Mouse (Mus musculus) embryonic fibroblast, embryonic 13.5 days (primary cell): Measurements from ENCODE around the gene Cluh.

Experiments
- CTCF ChIP-seq: IDR thresholded peaks from 2 replicates; pipeline ENCODE4 v1.5.1; 2011; ENCODE audit warnings: mild to moderate bottlenecking, control low read depth, low read length, moderate library complexity, borderline replicate concordance; ENCODE audit not compliant: insufficient read depth
- POLR2A ChIP-seq: IDR thresholded peaks from 2 replicates; pipeline ENCODE4 v1.6.1; 2011; ENCODE audit warnings: low read depth, mild to moderate bottlenecking, control low read depth, low read length, moderate library complexity

- TF ChIP-seq POLR2A (no peak), CTCF (no peak)
Measured at GRCm38 (mm10) chr11:74673561-74673960, 24.3 kb downstream of the Cluh start.
